Mouse (Mus musculus): ENCODE measurements around the gene Gm9513. TPM values are rescaled to one million over a fixed set of nuclear protein-coding genes. Genes with fewer than 3 reads are reported as not detected.

The Gm9513 gene
- not detected for total RNA-seq (2023)

GRCm38 (mm10) chr9:36475338-36475737 is at the start of gene Gm9513:
Gene Gm9513 (plus strand): TSS chr9:36475638.

DNA sequence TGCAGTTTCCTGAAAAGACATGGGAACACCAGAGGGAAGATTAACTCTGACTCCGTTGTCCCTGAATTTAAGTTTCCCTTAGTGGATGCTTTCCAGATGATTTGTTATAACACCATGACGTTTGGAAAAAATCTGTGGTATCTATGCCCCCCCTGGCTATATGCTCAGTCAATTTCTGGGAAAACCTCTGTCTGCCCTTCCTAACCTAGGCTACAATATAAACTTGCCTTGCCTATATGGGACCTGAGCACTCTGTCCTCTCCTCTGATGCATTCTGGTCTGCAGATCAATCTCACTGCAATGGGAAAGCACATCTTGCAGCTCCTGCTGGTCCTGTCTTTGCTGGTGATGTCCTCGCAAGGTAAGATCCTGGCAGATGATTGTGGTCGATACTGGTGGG is 43.9 kb upstream of the Gm9513 start, which contains the start of gene Gm7257:
Gene Gm7257, plus strand, starts transcription at position 301 of the 400 bp plus-strand sequence.

Other genes starting within 250 kb of the Gm9513 start
- not detected for gene Gm7257, start 43.8 kb upstream of the Gm9513 start, total RNA-seq (2023)
- not detected for gene Gm5615, start 66.3 kb downstream of the Gm9513 start, total RNA-seq (2023)
- gene Gm17689, start 107.0 kb downstream of the Gm9513 start, total RNA-seq (2023), result not detected
- gene A630095E13Rik, start 167.7 kb downstream of the Gm9513 start, total RNA-seq (2023), result not detected
- not detected for gene Acrv1, start 217.6 kb downstream of the Gm9513 start, total RNA-seq (2023)

All from CD4-positive naive resting alpha-beta T cell, adult 76 days (primary cell).